Mouse (Mus musculus) liver, embryonic 13.5 days (tissue): ENCODE measurements around the gene Elp6. TPM values are rescaled to one million over a fixed set of nuclear protein-coding genes. Genes with fewer than 3 reads are reported as not detected.

Experiments
- ATAC-seq: fragments of 200-750 bp; cut with Nextera tagmentation; 2 replicates; pipeline ENCODE4 v1.8.0; 2017; ENCODE audit warnings: low read depth, mild to moderate bottlenecking, moderate number of reproducible peaks, moderate library complexity
- DNase-seq: peaks from one replicate; pipeline ENCODE4 v3.0.0; 2022
- H3K27ac ChIP-seq: fragments of 300-500 bp; sonication (generic); 2 replicates; pipeline ENCODE4 v1.5.1; 2015; ENCODE audit warnings: moderate library complexity, mild to moderate bottlenecking, inconsistent platforms
- H3K27me3 ChIP-seq: fragments of 300-500 bp; sonication (generic); 2 replicates; pipeline ENCODE4 v1.6.1; 2015; ENCODE audit warnings: mild to moderate bottlenecking, inconsistent platforms
- H3K36me3 ChIP-seq: fragments of 300-500 bp; sonication (generic); 2 replicates; pipeline ENCODE4 v1.6.1; 2015; ENCODE audit warnings: mild to moderate bottlenecking, inconsistent platforms
- H3K4me1 ChIP-seq: fragments of 300-500 bp; sonication (generic); replicated peaks from 2 replicates; pipeline ENCODE4 v1.6.1; 2015; ENCODE audit warnings: inconsistent platforms
- H3K4me2 ChIP-seq: fragments of 300-500 bp; sonication (generic); 2 replicates; pipeline ENCODE4 v1.6.1; 2015; ENCODE audit warnings: inconsistent platforms, mild to moderate bottlenecking, moderate library complexity
- H3K4me3 ChIP-seq: fragments of 300-500 bp; sonication (generic); replicated peaks from 2 replicates; pipeline ENCODE4 v1.5.1; 2015; ENCODE audit warnings: mild to moderate bottlenecking, inconsistent platforms
- H3K9ac ChIP-seq: fragments of 300-500 bp; sonication (generic); 2 replicates; pipeline ENCODE4 v1.6.1; 2015; ENCODE audit warnings: mild to moderate bottlenecking, inconsistent platforms
- H3K9me3 ChIP-seq: fragments of 300-500 bp; sonication (generic); replicated peaks from 2 replicates; pipeline ENCODE4 v1.6.1; 2016; ENCODE audit warnings: inconsistent platforms
- WGBS: fragments of 180-500 bp; shearing (Covaris S2); methylation state at CpG from one replicate; pipeline ENCODE4 v1.1.7; 2015; ENCODE audit not compliant: insufficient replicate concordance; 5-methylcytosine and 5-hydroxymethylcytosine counted together
- polyA plus RNA-seq: library from polyadenylated mRNA; unstranded; fragments of >200 nt; fragmentation: Nextera tagmentation; extraction: Ambion mirVana; gene quantifications from 2 replicates; pipeline ENCODE4 v1.2.1, GENCODE M21; 2015

Gene Elp6
- polyA plus RNA-seq, 1 experiment from 2014 or later: 11.3 TPM

DNA sequence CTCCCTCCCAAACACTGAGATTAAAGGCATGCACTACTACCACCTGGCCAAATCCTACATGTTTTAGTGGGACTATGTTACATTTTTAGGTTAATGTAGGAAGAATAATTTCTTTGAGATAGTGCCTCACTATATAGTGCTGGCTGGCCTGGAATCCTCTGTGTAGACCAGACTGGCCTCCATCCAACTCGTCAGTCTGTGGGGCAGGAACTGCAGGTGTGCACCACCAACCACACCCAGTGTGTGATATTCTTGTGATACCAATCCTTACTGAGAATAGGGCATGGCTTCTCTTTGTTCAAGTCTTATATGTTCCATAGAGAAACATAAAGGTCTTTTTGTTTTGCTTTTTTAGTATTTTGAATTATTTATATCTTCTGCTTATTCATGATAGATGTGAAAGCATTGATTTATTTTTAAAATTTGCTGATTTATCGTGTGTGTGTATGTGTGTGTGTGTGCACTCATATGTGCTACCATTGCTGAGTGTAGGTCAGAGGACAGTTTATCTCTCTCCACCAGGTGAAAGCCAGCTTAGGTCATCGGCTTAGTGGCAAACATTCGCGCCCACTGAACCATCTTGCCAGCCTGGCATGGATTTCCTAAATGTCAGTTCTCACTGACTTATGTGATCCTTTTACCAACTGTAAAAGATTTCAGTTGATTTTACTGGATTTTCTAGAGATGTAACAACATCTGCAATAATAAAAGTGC lies 35.2 kb downstream of the Elp6 start:
- Histone ChIP-seq H3K27ac (no peak overlapping the region), H3K9me3 (no peaks in the 10 kb centered on the region), H3K4me3 (no peak overlapping the region), H3K36me3 (no peaks in the 10 kb centered on the region), H3K4me1 (peaks cover 53% of the 10 kb centered on the region), H3K4me2 (no peak overlapping the region), H3K9ac (no peak overlapping the region), H3K27me3 (no peaks in the 10 kb centered on the region)
- ATAC-seq: no peak
- WGBS: 53% methylated on average over 5 of the region's 5 CpGs
- no peak for DNase-seq

GRCm38 (mm10) chr9:110342008-110342407 lies 37.0 kb downstream of the Elp6 start:
- H3K4me3 ChIP-seq: no peak overlapping the region
- DNase-seq (no peak), ATAC-seq (no peak)
- no peak overlapping the region for H3K4me2 ChIP-seq
- H3K36me3 ChIP-seq: no peaks in the 10 kb centered on the region
- H3K27ac ChIP-seq: no peak overlapping the region
- no peaks in the 10 kb centered on the region for H3K27me3 ChIP-seq
- H3K4me1 ChIP-seq: peaks cover 55% of the 10 kb centered on the region
- WGBS: 70% methylated on average over 8 of the region's 8 CpGs
- no peak overlapping the region for H3K9ac ChIP-seq
- no peaks in the 10 kb centered on the region for H3K9me3 ChIP-seq

- DNase-seq (no peak), ATAC-seq (peak; percentile 75)
- WGBS: 59% methylated on average over 6 of the region's 6 CpGs
- no peaks in the 10 kb centered on the region for H3K36me3 ChIP-seq
- H3K9me3 ChIP-seq: no peaks in the 10 kb centered on the region
- H3K4me2 ChIP-seq: peak overlapping the region; percentile 6; the same call in 1 of the 2 replicates
- H3K27me3 ChIP-seq: no peaks in the 10 kb centered on the region
- H3K4me3 ChIP-seq: no peak overlapping the region
- H3K4me1 ChIP-seq: peaks cover 41% of the 10 kb centered on the region
- no peak overlapping the region for H3K9ac ChIP-seq
- H3K27ac ChIP-seq: peak overlapping the region; percentile 56
Measured at GRCm38 (mm10) chr9:110343805-110344204, 38.8 kb downstream of the Elp6 start.

- Histone ChIP-seq H3K9me3 (no peaks in the 10 kb centered on the region), H3K9ac (no peak overlapping the region), H3K4me1 (peaks cover 44% of the 10 kb centered on the region), H3K4me2 (no peak overlapping the region), H3K4me3 (no peak overlapping the region), H3K27ac (no peak overlapping the region), H3K36me3 (no peaks in the 10 kb centered on the region), H3K27me3 (no peaks in the 10 kb centered on the region)
- ATAC-seq (no peak), DNase-seq (no peak)
- WGBS: 64% methylated on average over 7 of the region's 7 CpGs
Measured at GRCm38 (mm10) chr9:110345057-110345739, 40.2 kb downstream of the Elp6 start.

GRCm38 (mm10) chr9:110348899-110349298 lies 43.9 kb downstream of the Elp6 start:
- H3K4me2 ChIP-seq: no peak overlapping the region
- no peak overlapping the region for H3K27ac ChIP-seq
- no peaks in the 10 kb centered on the region for H3K27me3 ChIP-seq
- DNase-seq: no peak
- peaks cover 48% of the 10 kb centered on the region for H3K4me1 ChIP-seq
- H3K9me3 ChIP-seq: no peaks in the 10 kb centered on the region
- no peak overlapping the region for H3K4me3 ChIP-seq
- no peak overlapping the region for H3K9ac ChIP-seq
- ATAC-seq: no peak
- WGBS: 56% methylated on average over 4 of the region's 4 CpGs
- H3K36me3 ChIP-seq: no peaks in the 10 kb centered on the region; the same call in 1 of the 2 replicates

- Histone ChIP-seq H3K9ac (no peak overlapping the region), H3K36me3 (peaks cover 4% of the 10 kb centered on the region; the same call in 1 of the 2 replicates), H3K4me2 (no peak overlapping the region), H3K9me3 (no peaks in the 10 kb centered on the region), H3K27ac (no peak overlapping the region), H3K27me3 (no peaks in the 10 kb centered on the region), H3K4me3 (no peak overlapping the region), H3K4me1 (peaks cover 44% of the 10 kb centered on the region)
- WGBS: 61% methylated on average over 5 of the region's 5 CpGs
- DNase-seq (no peak), ATAC-seq (no peak)
Measured at GRCm38 (mm10) chr9:110350188-110350587, 45.2 kb downstream of the Elp6 start.

DNA sequence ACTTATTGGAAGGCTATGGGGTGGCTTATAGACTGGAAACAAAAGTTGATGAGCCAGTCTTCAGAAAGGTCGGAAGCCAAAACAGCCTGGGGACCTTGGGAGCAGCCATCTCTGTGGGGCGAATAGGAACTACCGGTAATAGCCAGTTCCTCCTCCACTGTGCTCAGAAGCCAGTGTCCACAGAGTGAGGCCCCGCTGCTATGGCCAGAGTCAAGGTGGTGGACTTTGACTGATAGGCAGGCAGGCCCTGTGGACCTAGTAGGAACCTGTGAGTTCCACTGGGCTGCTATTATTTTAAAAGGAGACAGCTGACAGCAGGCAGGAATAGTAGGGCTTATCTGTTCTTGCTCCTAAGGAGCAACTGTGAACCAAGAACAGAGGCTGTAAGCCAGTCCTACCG lies 45.6 kb downstream of the Elp6 start:
- DNase-seq (no peak), ATAC-seq (peak; percentile 77)
- Histone ChIP-seq H3K4me1 (peaks cover 41% of the 10 kb centered on the region), H3K4me3 (no peak overlapping the region), H3K27me3 (no peaks in the 10 kb centered on the region), H3K9ac (no peak overlapping the region), H3K36me3 (peaks cover 4% of the 10 kb centered on the region; the same call in 1 of the 2 replicates), H3K4me2 (no peak overlapping the region), H3K9me3 (no peaks in the 10 kb centered on the region), H3K27ac (peak overlapping the region; percentile 20; the same call in 1 of the 2 replicates)
- WGBS: 49% methylated on average over 5 of the region's 5 CpGs

DNA sequence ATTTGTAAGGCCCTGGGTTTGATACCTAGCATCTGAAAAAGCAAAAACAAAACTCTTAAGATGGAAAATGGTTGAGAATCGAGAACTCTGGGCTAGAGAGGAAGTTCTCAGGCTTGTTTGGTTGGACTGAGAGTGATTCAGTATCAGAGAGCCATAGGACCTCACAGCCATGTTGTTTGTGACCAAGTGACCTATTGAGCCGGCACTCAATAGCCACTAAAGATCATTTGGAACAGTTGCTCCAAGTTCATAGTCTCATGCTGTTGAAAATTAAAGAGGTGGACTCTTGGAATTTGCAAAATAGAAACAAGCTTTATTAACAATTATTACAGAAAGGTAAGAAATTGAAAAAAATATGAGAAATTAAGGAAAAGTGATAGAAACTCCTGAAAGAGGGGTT lies 46.4 kb downstream of the Elp6 start:
- no peak for DNase-seq

DNA sequence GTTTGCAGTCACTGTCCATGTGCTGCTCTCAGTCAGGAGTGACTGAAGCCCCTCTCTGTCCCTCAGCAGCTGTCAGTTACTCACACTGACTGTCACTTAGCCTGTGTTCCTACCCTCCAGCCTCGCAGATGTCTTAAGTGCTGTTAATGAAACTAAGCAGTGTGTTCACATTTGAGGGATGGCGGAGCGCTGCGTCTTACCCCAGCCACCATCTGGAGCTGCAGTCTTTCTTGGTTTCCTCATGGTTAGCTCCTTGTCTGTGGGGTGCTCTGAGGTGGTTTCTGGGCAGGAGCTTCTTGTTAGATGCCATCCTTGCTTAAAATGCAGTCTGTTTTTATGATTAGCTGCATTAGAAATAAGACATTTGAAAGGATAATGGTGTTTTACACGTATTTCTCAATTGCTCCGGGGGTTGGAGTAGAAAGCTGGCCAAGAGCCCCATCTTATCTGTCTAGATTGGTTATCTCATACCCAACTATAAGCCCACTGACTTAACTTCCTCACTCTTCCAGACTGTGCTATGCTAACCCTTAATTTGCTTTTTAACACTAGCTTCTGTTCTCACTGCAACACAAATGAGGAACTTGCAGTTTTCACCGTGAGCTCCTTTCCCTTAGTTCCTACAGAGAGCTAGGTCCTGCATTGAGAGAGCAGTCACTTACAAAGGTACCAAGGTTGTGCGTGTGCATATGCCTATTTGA lies 47.1 kb downstream of the Elp6 start:
- Histone ChIP-seq H3K27me3 (no peaks in the 10 kb centered on the region), H3K9me3 (no peaks in the 10 kb centered on the region), H3K4me2 (no peak overlapping the region), H3K27ac (peak overlapping the region; percentile 5), H3K4me3 (no peak overlapping the region), H3K4me1 (peaks cover 35% of the 10 kb centered on the region), H3K36me3 (peaks cover 4% of the 10 kb centered on the region; the same call in 1 of the 2 replicates), H3K9ac (no peak overlapping the region)
- no peak for ATAC-seq
- 37% methylated on average over 8 of the region's 8 CpGs for WGBS
- DNase-seq: no peak

More for the DNA sequence above, 46.4 kb downstream of the Elp6 start:
- Histone ChIP-seq H3K27ac (no peak overlapping the region; the same call in 1 of the 2 replicates), H3K4me2 (no peak overlapping the region), H3K27me3 (no peaks in the 10 kb centered on the region), H3K4me3 (no peak overlapping the region), H3K9me3 (no peaks in the 10 kb centered on the region), H3K36me3 (peaks cover 4% of the 10 kb centered on the region; the same call in 1 of the 2 replicates), H3K4me1 (peaks cover 35% of the 10 kb centered on the region), H3K9ac (no peak overlapping the region)
- ATAC-seq: no peak
- 47% methylated on average over 2 of the region's 2 CpGs for WGBS

- H3K36me3 ChIP-seq: peaks cover 11% of the 10 kb centered on the region; the same call in 1 of the 2 replicates
- H3K4me3 ChIP-seq: no peak overlapping the region
- DNase-seq (no peak), ATAC-seq (peak; percentile 43)
- WGBS: 63% methylated on average over 2 of the region's 2 CpGs
- H3K27ac ChIP-seq: peak overlapping the region; percentile 59
- H3K9ac ChIP-seq: no peak overlapping the region
- H3K27me3 ChIP-seq: no peaks in the 10 kb centered on the region
- peaks cover 5% of the 10 kb centered on the region for H3K4me1 ChIP-seq
- no peaks in the 10 kb centered on the region for H3K9me3 ChIP-seq
- no peak overlapping the region for H3K4me2 ChIP-seq
Measured at GRCm38 (mm10) chr9:110358341-110358740, 53.4 kb downstream of the Elp6 start.

- peaks cover 10% of the 10 kb centered on the region for H3K4me1 ChIP-seq
Measured at GRCm38 (mm10) chr9:110361299-110361698, 56.3 kb downstream of the Elp6 start.

More at GRCm38 (mm10) chr9:110361299-110361698, 56.3 kb downstream of the Elp6 start:
- DNase-seq (no peak), ATAC-seq (peak; percentile 29; the same call in 1 of the 2 replicates)
- no peak overlapping the region for H3K4me2 ChIP-seq
- 0 out of 2 replicates have a peak overlapping the region, but pooled peaks have one; percentile 35 for H3K27ac ChIP-seq
- no peak overlapping the region for H3K9ac ChIP-seq
- no peaks in the 10 kb centered on the region for H3K27me3 ChIP-seq
- no peak overlapping the region for H3K4me3 ChIP-seq
- WGBS: 66% methylated on average over 12 of the region's 12 CpGs
- H3K36me3 ChIP-seq: peaks cover 18% of the 10 kb centered on the region; the same call in 1 of the 2 replicates
- H3K9me3 ChIP-seq: no peaks in the 10 kb centered on the region
